Mouse (Mus musculus) common myeloid progenitor, adult 5-6 weeks (primary cell): ENCODE data around the gene Olfr51. TPM values are rescaled to one million over a fixed set of nuclear protein-coding genes. Genes with fewer than 3 reads are reported as not detected.

Experiments
- total RNA-seq: library from RNA; stranded (forward); fragments of 200-1000, 187-1606 nt; gene quantifications from 2 replicates; pipeline ENCODE4 v1.2.3, GENCODE M21; 2017

Olfr51 gene
- total RNA-seq, 1 experiment from 2014 or later: not detected

Other genes with a start within 250 kb of the Olfr51 start
- gene Zfp354c, start 175.9 kb upstream of the Olfr51 start, total RNA-seq: 1.9 and 2.3 TPM in 2 replicates
- 0.41 and 1.8 TPM in 2 replicates for gene Zfp879, start 162.0 kb upstream of the Olfr51 start, total RNA-seq
- gene Grm6, start 152.9 kb upstream of the Olfr51 start, total RNA-seq: not detected in 2 replicates
- gene Zfp454, start 115.9 kb upstream of the Olfr51 start, total RNA-seq: not detected in 2 replicates
- gene Zfp2, start 87.4 kb upstream of the Olfr51 start, total RNA-seq: 5.6 and 5.9 TPM in 2 replicates
- 0.05 and 0.24 TPM in 2 replicates for gene Zfp354b, start 72.0 kb upstream of the Olfr51 start, total RNA-seq
- gene 4933414I15Rik, start 59.8 kb upstream of the Olfr51 start, total RNA-seq: not detected in 2 replicates
- gene Prop1, start 49.8 kb upstream of the Olfr51 start, total RNA-seq: not detected in 2 replicates
- gene Olfr1378, start 37.1 kb upstream of the Olfr51 start, total RNA-seq: not detected in 2 replicates
- gene Olfr1377, start 21.6 kb upstream of the Olfr51 start, total RNA-seq: not detected in 2 replicates
- not detected in 2 replicates for gene Olfr54, start 10.6 kb downstream of the Olfr51 start, total RNA-seq
- gene Olfr1375, start 44.5 kb downstream of the Olfr51 start, total RNA-seq: not detected in 2 replicates
- not detected in 2 replicates for gene Zfp354a, start 55.7 kb downstream of the Olfr51 start, total RNA-seq
- gene Gm12569, start 216.9 kb downstream of the Olfr51 start, total RNA-seq: not detected in 2 replicates